8 mouse cellular contexts compared by ENCODE assay signal in genomic region chr15:84414040-84414848, GRCm38 (mm10). TPM values are rescaled to one million over a fixed set of nuclear protein-coding genes. Genes with fewer than 3 reads are reported as not detected.
DNase-seq lines count a peak whose midpoint lies in the region; ATAC-seq lines count a peak whose summit lies in the region.
"Had no signal": no experiment of that assay in that cellular context is flagged by ENCODE, and none has a peak within 500 bp of the region (broad histone marks: within the 10 kb centered on the region; RNA-seq: fewer than 3 reads in every experiment).

No protein-coding gene starts in this region.

- H3K9me3 ChIP-seq in forebrain, embryonic 11.5 days (ENCODE audit: control insufficient read depth, low read length) = no peaks in the 10 kb centered on the region
- H3K9me3 ChIP-seq: lung, embryonic 15.5 days had no signal

- H3K4me1 ChIP-seq in forebrain, embryonic 11.5 days (replicated peaks; ENCODE audit: control insufficient read depth, insufficient read depth, low read length) = peaks cover 16% of the 10 kb centered on the region

- peak; percentile 97 to 98 for DNase-seq in cerebellum, postnatal 10 days
- DNase-seq in forebrain, embryonic 11.5 days (ENCODE audit: low spot score) = no peak
- peak; percentile 52 to 67 for DNase-seq in layer of hippocampus, postnatal 14 days (ENCODE audit: low spot score in 2 of 2)
- DNase-seq in retina, embryonic 14.5 days (ENCODE audit: low spot score) = peak; percentile 42
- no peak for DNase-seq in adrenal gland, postnatal 14 days
- DNase-seq in kidney, adult 8-10 months = no peak
- no peak for DNase-seq in urinary bladder, postnatal 10 days (ENCODE audit: low spot score)

- H3K36me3 ChIP-seq in forebrain, embryonic 11.5 days (ENCODE audit: control insufficient read depth, insufficient read depth, low read length) = no peaks in the 10 kb centered on the region
- H3K36me3 ChIP-seq: lung, embryonic 15.5 days had no signal

- no peak overlapping the region for H3K27ac ChIP-seq in forebrain, embryonic 11.5 days (ENCODE audit: low read depth, low read length)
- H3K27ac ChIP-seq: lung, embryonic 15.5 days had no signal

- WGBS in forebrain, embryonic 11.5 days = 23% methylated on average over 9 of the region's 9 CpGs

- no peak overlapping the region for H3K9ac ChIP-seq in forebrain, embryonic 11.5 days (ENCODE audit: low read length)
- H3K9ac ChIP-seq: lung, embryonic 15.5 days had no signal

- H3K4me3 ChIP-seq in forebrain, embryonic 11.5 days (ENCODE audit: low read depth, low read length) = no peak overlapping the region
- H3K4me3 ChIP-seq: lung, embryonic 15.5 days had no signal

- H3K27me3 ChIP-seq in forebrain, embryonic 11.5 days (ENCODE audit: control insufficient read depth, insufficient read depth, low read length) = 0 out of 2 replicates have a peak, but pooled peaks cover 6% of the 10 kb centered on the region
- H3K27me3 ChIP-seq: lung, embryonic 15.5 days had no signal

- ATAC-seq in forebrain, embryonic 11.5 days (replicated peaks; ENCODE audit: low FRiP score) = peak; percentile 29; the same call in 1 of the 2 replicates

- H3K4me2 ChIP-seq in forebrain, embryonic 11.5 days (ENCODE audit: low read depth, low read length, severe bottlenecking) = no peak overlapping the region
- H3K4me2 ChIP-seq: lung, embryonic 15.5 days had no signal

RNA-seq across cellular contexts. Expression of gene Shisal1, which starts 32.7 kb away (rescaled TPM):
- polyA plus RNA-seq in forebrain, embryonic 11.5 days (2014; fragmentation: Nextera tagmentation; extraction: Ambion mirVana) = 3.8 and 4.4 TPM in 2 replicates
- total RNA-seq in layer of hippocampus, postnatal 14 days (2021) = 10 to 100 TPM; 72.1 to 78.7 TPM
- 1.8 and 2.6 TPM in 2 replicates for total RNA-seq in adrenal gland, postnatal 14 days (2021)

Comparison
In these comparisons a context has a peak if more than half of its experiments do, and no peak if none do; other contexts are left out.
1. DNase-seq: peak in cerebellum, postnatal 10 days (2 of 2), layer of hippocampus, postnatal 14 days (2 of 2) and retina, embryonic 14.5 days (single experiment); none in forebrain, embryonic 11.5 days (single experiment), adrenal gland, postnatal 14 days (single experiment), kidney, adult 8-10 months (0 of 2) and urinary bladder, postnatal 10 days (single experiment).
2. RNA of gene Shisal1, which starts 32.7 kb away (total RNA-seq): 72.1 to 78.7 TPM in layer of hippocampus, postnatal 14 days; 1.8 to 2.6 TPM in adrenal gland, postnatal 14 days; every median in the first group is over 10 times any median in the second.